Mouse (Mus musculus) neural tube, embryonic 14.5 days (tissue): Measurements from ENCODE around the gene Med15. TPM values are rescaled to one million over a fixed set of nuclear protein-coding genes. Genes with fewer than 3 reads are reported as not detected.

Experiments used
- ATAC-seq: fragments of 200-750 bp; cut with Nextera tagmentation; 2 replicates; pipeline ENCODE4 v1.8.0; 2017; ENCODE audit warnings: low read depth, mild to moderate bottlenecking, moderate TSS enrichment, moderate library complexity
- H3K27ac ChIP-seq: fragments of 300-500 bp; sonication (generic); 2 replicates; pipeline ENCODE4 v1.5.1; 2014; ENCODE audit warnings: low read depth, mild to moderate bottlenecking, control low read depth, low read length, moderate library complexity, mixed read lengths
- H3K27me3 ChIP-seq: fragments of 300-500 bp; sonication (generic); 2 replicates; pipeline ENCODE4 v1.6.1; 2014; ENCODE audit warnings: low read length; ENCODE audit not compliant: control insufficient read depth, insufficient read depth
- H3K36me3 ChIP-seq: fragments of 300-500 bp; sonication (generic); 2 replicates; pipeline ENCODE4 v1.6.1; 2014; ENCODE audit warnings: low read length, mixed read lengths; ENCODE audit not compliant: control insufficient read depth, insufficient read depth
- H3K4me1 ChIP-seq: fragments of 300-500 bp; sonication (generic); 2 replicates; pipeline ENCODE4 v1.6.1; 2014; ENCODE audit warnings: low read length; ENCODE audit not compliant: control insufficient read depth, insufficient read depth
- H3K4me2 ChIP-seq: fragments of 300-500 bp; sonication (generic); 2 replicates; pipeline ENCODE4 v1.6.1; 2014; ENCODE audit warnings: mild to moderate bottlenecking, low read depth, low read length, control low read depth
- H3K4me3 ChIP-seq: fragments of 300-500 bp; sonication (generic); 2 replicates; pipeline ENCODE4 v1.5.1; 2014; ENCODE audit warnings: low read depth, low read length, control low read depth, mixed read lengths
- H3K9ac ChIP-seq: fragments of 300-500 bp; sonication (generic); replicated peaks from 2 replicates; pipeline ENCODE4 v1.6.1; 2014; ENCODE audit warnings: low read depth, mild to moderate bottlenecking, control low read depth, low read length, mixed read lengths
- H3K9me3 ChIP-seq: fragments of 300-500 bp; sonication (generic); 2 replicates; pipeline ENCODE4 v1.6.1; 2016; ENCODE audit warnings: low read length; ENCODE audit not compliant: control insufficient read depth
- WGBS: fragments of 180-500 bp; shearing (Covaris S2); extraction: QIAGEN DNeasy Blood & Tissue Kit; methylation state at CpG from one replicate; pipeline ENCODE4 v1.1.7; 2014; 5-methylcytosine and 5-hydroxymethylcytosine counted together
- polyA plus RNA-seq: library from polyadenylated mRNA; unstranded; fragments of >200 nt; fragmentation: Nextera tagmentation; extraction: Ambion mirVana; gene quantifications from 2 replicates; pipeline ENCODE4 v1.2.1, GENCODE M21; 2014

Gene Med15
- polyA plus RNA-seq, 1 experiment from 2014 or later: 51.0 TPM

- Histone ChIP-seq H3K36me3 (peaks cover 14% of the 10 kb centered on the region), H3K27ac (no peak overlapping the region), H3K4me2 (no peak overlapping the region), H3K4me1 (no peaks in the 10 kb centered on the region), H3K9ac (no peak overlapping the region), H3K27me3 (no peaks in the 10 kb centered on the region), H3K4me3 (no peak overlapping the region), H3K9me3 (no peaks in the 10 kb centered on the region)
- ATAC-seq: no peak
- WGBS: 90% methylated on average over 3 of the region's 3 CpGs
Measured at GRCm38 (mm10) chr16:17700386-17701042, 32.2 kb downstream of the Med15 start.

- no peaks in the 10 kb centered on the region for H3K9me3 ChIP-seq
- no peaks in the 10 kb centered on the region for H3K27me3 ChIP-seq
- H3K36me3 ChIP-seq: peaks cover 24% of the 10 kb centered on the region
- no peak overlapping the region for H3K4me3 ChIP-seq
- no peak overlapping the region for H3K4me2 ChIP-seq
- H3K27ac ChIP-seq: no peak overlapping the region
- H3K4me1 ChIP-seq: no peaks in the 10 kb centered on the region
- no peak for ATAC-seq
- 85% methylated on average over 3 of the region's 3 CpGs for WGBS
- H3K9ac ChIP-seq: no peak overlapping the region
Measured at GRCm38 (mm10) chr16:17694860-17695259, 37.8 kb downstream of the Med15 start.

- Histone ChIP-seq H3K27me3 (no peaks in the 10 kb centered on the region), H3K9ac (no peak overlapping the region), H3K27ac (no peak overlapping the region), H3K4me1 (no peaks in the 10 kb centered on the region), H3K4me3 (no peak overlapping the region), H3K36me3 (peaks cover 34% of the 10 kb centered on the region), H3K4me2 (no peak overlapping the region), H3K9me3 (no peaks in the 10 kb centered on the region)
- ATAC-seq: no peak
Measured at GRCm38 (mm10) chr16:17669886-17670285, 62.8 kb downstream of the Med15 start.

- Histone ChIP-seq H3K4me1 (no peaks in the 10 kb centered on the region), H3K9me3 (no peaks in the 10 kb centered on the region), H3K27me3 (no peaks in the 10 kb centered on the region), H3K4me3 (no peak overlapping the region), H3K27ac (no peak overlapping the region), H3K9ac (no peak overlapping the region), H3K36me3 (peaks cover 34% of the 10 kb centered on the region), H3K4me2 (no peak overlapping the region)
- no peak for ATAC-seq
Measured at GRCm38 (mm10) chr16:17665568-17665967, 67.1 kb downstream of the Med15 start.

- H3K9ac ChIP-seq: no peak overlapping the region
- no peak for ATAC-seq
- H3K27ac ChIP-seq: no peak overlapping the region
- H3K4me3 ChIP-seq: no peak overlapping the region
- no peaks in the 10 kb centered on the region for H3K4me1 ChIP-seq
- H3K4me2 ChIP-seq: no peak overlapping the region
- H3K9me3 ChIP-seq: no peaks in the 10 kb centered on the region
- peaks cover 26% of the 10 kb centered on the region for H3K36me3 ChIP-seq
- no peaks in the 10 kb centered on the region for H3K27me3 ChIP-seq
- 95% methylated on average over 5 of the region's 5 CpGs for WGBS
Measured at GRCm38 (mm10) chr16:17656212-17656871, 76.3 kb downstream of the Med15 start.

GRCm38 (mm10) chr16:17654188-17654795, 78.4 kb downstream of the Med15 start:
- Histone ChIP-seq H3K36me3 (peaks cover 31% of the 10 kb centered on the region), H3K4me3 (no peak overlapping the region), H3K9ac (no peak overlapping the region), H3K4me1 (no peaks in the 10 kb centered on the region), H3K27ac (no peak overlapping the region), H3K4me2 (no peak overlapping the region), H3K27me3 (no peaks in the 10 kb centered on the region), H3K9me3 (no peaks in the 10 kb centered on the region)
- ATAC-seq: no peak
- 99% methylated on average over 4 of the region's 4 CpGs for WGBS

- Histone ChIP-seq H3K9me3 (no peaks in the 10 kb centered on the region), H3K4me3 (no peak overlapping the region), H3K9ac (no peak overlapping the region), H3K27me3 (no peaks in the 10 kb centered on the region), H3K36me3 (peaks cover 31% of the 10 kb centered on the region), H3K27ac (no peak overlapping the region), H3K4me2 (no peak overlapping the region), H3K4me1 (no peaks in the 10 kb centered on the region)
- ATAC-seq: no peak
- WGBS: 91% methylated on average over 5 of the region's 5 CpGs
Measured at GRCm38 (mm10) chr16:17653601-17654000, 79.1 kb downstream of the Med15 start.

- Histone ChIP-seq H3K27ac (no peak overlapping the region), H3K4me3 (no peak overlapping the region), H3K9ac (no peak overlapping the region), H3K9me3 (no peaks in the 10 kb centered on the region), H3K4me1 (no peaks in the 10 kb centered on the region), H3K4me2 (no peak overlapping the region), H3K36me3 (peaks cover 31% of the 10 kb centered on the region), H3K27me3 (no peaks in the 10 kb centered on the region)
- ATAC-seq: no peak
- 96% methylated on average over 4 of the region's 4 CpGs for WGBS
Measured at GRCm38 (mm10) chr16:17652607-17653006, 80.1 kb downstream of the Med15 start.

GRCm38 (mm10) chr16:17650711-17651110, 82.0 kb downstream of the Med15 start:
- Histone ChIP-seq H3K9ac (no peak overlapping the region), H3K36me3 (peaks cover 31% of the 10 kb centered on the region), H3K27me3 (no peaks in the 10 kb centered on the region), H3K27ac (no peak overlapping the region), H3K4me1 (peaks cover 7% of the 10 kb centered on the region), H3K4me2 (no peak overlapping the region), H3K9me3 (no peaks in the 10 kb centered on the region), H3K4me3 (no peak overlapping the region)
- ATAC-seq: no peak
- WGBS: 94% methylated on average over 1 of the region's 1 CpGs
